Mouse (Mus musculus): Measurements from ENCODE around the gene Hykk. TPM values are rescaled to one million over a fixed set of nuclear protein-coding genes. Genes with fewer than 3 reads are reported as not detected.

Hykk gene
- 0.25 and 0.34 TPM in 2 replicates for polyA plus RNA-seq (2012; rRNA removed)

GRCm38 (mm10) chr9:54917010-54917677 is at the start of gene Hykk:
TSS of gene Hykk (plus strand) at chr9:54917283.
- Histone ChIP-seq H3K4me1 (ENCODE audit: control insufficient read depth, insufficient read depth, insufficient read length) (peaks cover 2% of the 10 kb centered on the region; the same call in 1 of the 2 replicates), H3K4me3 (ENCODE audit: extremely low read depth, insufficient read depth, insufficient read length) (peak within 1 kb of the TSS; percentile 59), H3K36me3 (ENCODE audit: control insufficient read depth, insufficient read depth, low read length) (no peaks in the 10 kb centered on the region), H3K27ac (ENCODE audit: insufficient read depth, low read length) (no peak within 1 kb of the TSS), H3K27me3 (ENCODE audit: control insufficient read depth, insufficient read depth, low read length) (no peaks in the 10 kb centered on the region)
- no peak for TF ChIP-seq POLR2A (IDR thresholded peaks at IDR 0.05; ENCODE audit: low read depth, low read length)
- no peak for TF ChIP-seq CTCF (IDR thresholded peaks at IDR 0.05; ENCODE audit: extremely low read depth, insufficient read depth, insufficient read length, insufficient replicate concordance)
- 3% methylated on average over 34 of the region's 34 CpGs for WGBS
- peak; percentile 79 to 80 for DNase-seq (ENCODE audit: low read depth in 1 of 2, low spot score in 2 of 2)

- no peaks in the 10 kb centered on the region for H3K27me3 ChIP-seq (ENCODE audit: control insufficient read depth, insufficient read depth, low read length)
- H3K36me3 ChIP-seq (ENCODE audit: control insufficient read depth, insufficient read depth, low read length) = peaks cover 14% of the 10 kb centered on the region
- TF ChIP-seq CTCF (IDR thresholded peaks at IDR 0.05; ENCODE audit: extremely low read depth, insufficient read depth, insufficient read length, insufficient replicate concordance) (no peak), POLR2A (IDR thresholded peaks at IDR 0.05; ENCODE audit: low read depth, low read length) (no peak)
- WGBS = 92% methylated on average over 1 of the region's 1 CpGs
- no peaks in the 10 kb centered on the region for H3K4me1 ChIP-seq (ENCODE audit: control insufficient read depth, insufficient read depth, insufficient read length)
- no peak overlapping the region for H3K4me3 ChIP-seq (ENCODE audit: extremely low read depth, insufficient read depth, insufficient read length)
- no peak for DNase-seq (ENCODE audit: low read depth in 1 of 2, low spot score in 2 of 2)
- no peak overlapping the region for H3K27ac ChIP-seq (ENCODE audit: insufficient read depth, low read length)
Measured at GRCm38 (mm10) chr9:54878759-54879158, 38.3 kb upstream of the Hykk start.

GRCm38 (mm10) chr9:54892111-54892510 is 25.0 kb upstream of the Hykk start:
- Histone ChIP-seq H3K27ac (ENCODE audit: insufficient read depth, low read length) (no peak overlapping the region), H3K4me3 (ENCODE audit: extremely low read depth, insufficient read depth, insufficient read length) (no peak overlapping the region), H3K4me1 (ENCODE audit: control insufficient read depth, insufficient read depth, insufficient read length) (no peaks in the 10 kb centered on the region), H3K27me3 (ENCODE audit: control insufficient read depth, insufficient read depth, low read length) (no peaks in the 10 kb centered on the region), H3K36me3 (ENCODE audit: control insufficient read depth, insufficient read depth, low read length) (peaks cover 25% of the 10 kb centered on the region)
- TF ChIP-seq POLR2A (IDR thresholded peaks at IDR 0.05; ENCODE audit: low read depth, low read length) (no peak), CTCF (IDR thresholded peaks at IDR 0.05; ENCODE audit: extremely low read depth, insufficient read depth, insufficient read length, insufficient replicate concordance) (no peak)
- no peak for DNase-seq (ENCODE audit: low read depth in 1 of 2, low spot score in 2 of 2)
- WGBS = 87% methylated on average over 4 of the region's 4 CpGs

- no peak for TF ChIP-seq CTCF (IDR thresholded peaks at IDR 0.05; ENCODE audit: extremely low read depth, insufficient read depth, insufficient read length, insufficient replicate concordance)
- TF ChIP-seq POLR2A (IDR thresholded peaks at IDR 0.05; ENCODE audit: low read depth, low read length) = no peak
- H3K36me3 ChIP-seq (ENCODE audit: control insufficient read depth, insufficient read depth, low read length) = peaks cover 27% of the 10 kb centered on the region
- no peak for DNase-seq (ENCODE audit: low read depth in 1 of 2, low spot score in 2 of 2)
Measured at GRCm38 (mm10) chr9:54897097-54897496, 20.0 kb upstream of the Hykk start.

GRCm38 (mm10) chr9:54909446-54909845 is 7.6 kb upstream of the Hykk start:
- no peak for DNase-seq (ENCODE audit: low read depth in 1 of 2, low spot score in 2 of 2)
- no peak for TF ChIP-seq CTCF (IDR thresholded peaks at IDR 0.05; ENCODE audit: extremely low read depth, insufficient read depth, insufficient read length, insufficient replicate concordance)
- Histone ChIP-seq H3K4me3 (ENCODE audit: extremely low read depth, insufficient read depth, insufficient read length) (no peak overlapping the region), H3K4me1 (ENCODE audit: control insufficient read depth, insufficient read depth, insufficient read length) (no peaks in the 10 kb centered on the region), H3K27me3 (ENCODE audit: control insufficient read depth, insufficient read depth, low read length) (no peaks in the 10 kb centered on the region), H3K36me3 (ENCODE audit: control insufficient read depth, insufficient read depth, low read length) (peaks cover 22% of the 10 kb centered on the region), H3K27ac (ENCODE audit: insufficient read depth, low read length) (no peak overlapping the region)
- 95% methylated on average over 5 of the region's 5 CpGs for WGBS

More at GRCm38 (mm10) chr9:54897097-54897496, 20.0 kb upstream of the Hykk start:
- Histone ChIP-seq H3K27me3 (ENCODE audit: control insufficient read depth, insufficient read depth, low read length) (no peaks in the 10 kb centered on the region), H3K27ac (ENCODE audit: insufficient read depth, low read length) (no peak overlapping the region), H3K4me3 (ENCODE audit: extremely low read depth, insufficient read depth, insufficient read length) (no peak overlapping the region), H3K4me1 (ENCODE audit: control insufficient read depth, insufficient read depth, insufficient read length) (no peaks in the 10 kb centered on the region)
- 88% methylated on average over 3 of the region's 3 CpGs for WGBS

- H3K4me3 ChIP-seq (ENCODE audit: extremely low read depth, insufficient read depth, insufficient read length) = no peak overlapping the region
- 83% methylated on average over 7 of the region's 7 CpGs for WGBS
- no peaks in the 10 kb centered on the region for H3K27me3 ChIP-seq (ENCODE audit: control insufficient read depth, insufficient read depth, low read length)
- peaks cover 2% of the 10 kb centered on the region; the same call in 1 of the 2 replicates for H3K4me1 ChIP-seq (ENCODE audit: control insufficient read depth, insufficient read depth, insufficient read length)
- peaks cover 2% of the 10 kb centered on the region; the same call in 1 of the 2 replicates for H3K36me3 ChIP-seq (ENCODE audit: control insufficient read depth, insufficient read depth, low read length)
- TF ChIP-seq POLR2A (IDR thresholded peaks at IDR 0.05; ENCODE audit: low read depth, low read length) (no peak), CTCF (IDR thresholded peaks at IDR 0.05; ENCODE audit: extremely low read depth, insufficient read depth, insufficient read length, insufficient replicate concordance) (no peak)
- no peak overlapping the region for H3K27ac ChIP-seq (ENCODE audit: insufficient read depth, low read length)
- no peak for DNase-seq (ENCODE audit: low read depth in 1 of 2, low spot score in 2 of 2)
Measured at GRCm38 (mm10) chr9:54915576-54915975, 1.5 kb upstream of the Hykk start.

- 85% methylated on average over 8 of the region's 8 CpGs for WGBS
- no peak overlapping the region for H3K27ac ChIP-seq (ENCODE audit: insufficient read depth, low read length)
- H3K4me3 ChIP-seq (ENCODE audit: extremely low read depth, insufficient read depth, insufficient read length) = no peak overlapping the region
- peaks cover 2% of the 10 kb centered on the region; the same call in 1 of the 2 replicates for H3K36me3 ChIP-seq (ENCODE audit: control insufficient read depth, insufficient read depth, low read length)
- no peak for DNase-seq (ENCODE audit: low read depth in 1 of 2, low spot score in 2 of 2)
- peaks cover 2% of the 10 kb centered on the region; the same call in 1 of the 2 replicates for H3K4me1 ChIP-seq (ENCODE audit: control insufficient read depth, insufficient read depth, insufficient read length)
- no peaks in the 10 kb centered on the region for H3K27me3 ChIP-seq (ENCODE audit: control insufficient read depth, insufficient read depth, low read length)
- TF ChIP-seq CTCF (IDR thresholded peaks at IDR 0.05; ENCODE audit: extremely low read depth, insufficient read depth, insufficient read length, insufficient replicate concordance) (no peak), POLR2A (IDR thresholded peaks at IDR 0.05; ENCODE audit: low read depth, low read length) (no peak)
Measured at GRCm38 (mm10) chr9:54916401-54916800, 682 bp upstream of the Hykk start.
